In the genomic region with DNA sequence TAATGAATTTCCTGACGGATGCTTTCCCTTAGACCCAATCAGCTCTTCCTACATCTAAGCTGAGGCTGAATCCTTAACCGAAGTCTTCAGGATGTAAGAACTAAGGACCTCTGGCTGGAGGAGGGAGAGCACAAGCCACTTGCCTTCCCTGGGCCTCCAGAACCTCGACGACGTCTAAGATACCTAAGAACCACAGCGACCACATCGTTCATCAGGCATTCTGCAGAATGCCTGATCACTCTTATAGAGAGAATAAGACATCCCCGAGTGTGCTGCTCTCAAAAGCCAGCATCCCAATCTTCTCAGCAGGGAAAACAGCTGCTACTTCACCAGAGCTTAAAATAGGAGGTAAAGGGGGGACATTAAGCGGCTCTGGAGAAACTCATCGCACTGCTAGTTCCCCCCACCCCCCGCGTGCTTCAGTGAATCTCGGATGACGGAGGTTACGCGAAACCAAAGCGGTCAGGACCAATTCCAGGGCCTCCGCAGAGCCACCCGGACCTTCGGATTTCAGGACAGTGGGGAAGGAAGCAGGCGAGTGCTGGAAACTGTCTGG, we compare ENCODE assay signal across 8 mouse cellular contexts. TPM values are rescaled to one million over a fixed set of nuclear protein-coding genes. Genes with fewer than 3 reads are reported as not detected.
DNase-seq lines count a peak whose midpoint lies in the region; ATAC-seq lines count a peak whose summit lies in the region.

No protein-coding gene starts in this region.

- H3K4me3 ChIP-seq in brown adipose tissue, adult 24 weeks (ENCODE audit: insufficient read depth, low read depth, low read length), result peak overlapping the region; percentile 95
- peak overlapping the region; percentile 99 for H3K4me3 ChIP-seq in hindbrain, embryonic 14.5 days (replicated peaks; ENCODE audit: low read length)

- peak; percentile 8 for DNase-seq in cerebellum, adult 11 months
- no peak for DNase-seq in cerebellum, adult 11-12 months
- peak; percentile 40 for DNase-seq in left cerebral cortex, postnatal 4 days
- DNase-seq in left cerebral cortex, adult 18-20 months (ENCODE audit: low spot score in 2 of 2), result no peak
- DNase-seq in hindbrain, embryonic 14.5 days (ENCODE audit: low spot score), result peak; percentile 30
- no peak for DNase-seq in spleen, postnatal 14 days (ENCODE audit: low spot score in 2 of 2)

- peak overlapping the region; percentile 61 for H3K4me2 ChIP-seq in hindbrain, embryonic 14.5 days (replicated peaks)

- under 1% methylated on average over 21 of the region's 21 CpGs for WGBS in hindbrain, embryonic 14.5 days

- intact Hi-C loops in left cerebral cortex, postnatal 4 days (cut with DNase I), result no loop called here

- no peak for ATAC-seq in hindbrain, embryonic 14.5 days (ENCODE audit: low FRiP score)
- 0 out of 2 replicates have a peak, but pooled peaks have one; percentile 4 for ATAC-seq in megakaryocyte progenitor cell, adult 5-6 weeks (replicated peaks; ENCODE audit: poor library complexity)

- no peaks in the 10 kb centered on the region for H3K9me3 ChIP-seq in hindbrain, embryonic 14.5 days (ENCODE audit: control insufficient read depth, low read length)

- peak overlapping the region; percentile 84 for H3K27ac ChIP-seq in brown adipose tissue, adult 24 weeks (replicated peaks; ENCODE audit: low read depth, low read length)
- H3K27ac ChIP-seq in hindbrain, embryonic 14.5 days, result peak overlapping the region; percentile 94

- no peaks in the 10 kb centered on the region for H3K27me3 ChIP-seq in hindbrain, embryonic 14.5 days (ENCODE audit: control insufficient read depth, insufficient read depth, low read length)

- H3K9ac ChIP-seq in hindbrain, embryonic 14.5 days, result peak overlapping the region; percentile 90

- no peaks in the 10 kb centered on the region for H3K36me3 ChIP-seq in hindbrain, embryonic 14.5 days (replicated peaks; ENCODE audit: control insufficient read depth, insufficient read depth)

- H3K4me1 ChIP-seq in brown adipose tissue, adult 24 weeks (ENCODE audit: control insufficient read depth, insufficient read depth, insufficient read length, low read length), result peaks cover 8% of the 10 kb centered on the region
- peaks cover 17% of the 10 kb centered on the region for H3K4me1 ChIP-seq in hindbrain, embryonic 14.5 days (replicated peaks; ENCODE audit: control insufficient read depth, insufficient read depth, low read length)

RNA-seq across cellular contexts. Expression of gene Rwdd1, which starts 0.6 kb away (rescaled TPM):
- total RNA-seq in left cerebral cortex, postnatal 4 days (2021), result 100 to 1,000 TPM; 118 to 126 TPM
- 100 to 1,000 TPM in 1 of 2 experiments, 10 to 100 TPM in 1; 99.0 to 111 TPM for total RNA-seq in left cerebral cortex, adult 18-20 months (2021)
- polyA plus RNA-seq in brown adipose tissue, adult 24 weeks (2012; ENCODE audit: insufficient read depth, insufficient read length, missing spikeins), result 75.5 and 93.2 TPM in 2 replicates
- 131 and 136 TPM in 2 replicates for polyA plus RNA-seq in hindbrain, embryonic 14.5 days (2014; fragmentation: Nextera tagmentation; extraction: Ambion mirVana)
- total RNA-seq in megakaryocyte progenitor cell, adult 5-6 weeks (2015), result 188 and 197 TPM in 2 replicates
- total RNA-seq in megakaryocyte progenitor cell, adult 5-6 weeks (2017), result 166 and 213 TPM in 2 replicates

RNA-seq across cellular contexts. Expression of gene Trappc3l, which starts 18.6 kb away (rescaled TPM):
- total RNA-seq in left cerebral cortex, postnatal 4 days (2021), result under 1 TPM in 1 of 2 experiments, not detected in 1; 0.52 TPM
- under 1 TPM in 1 of 2 experiments, not detected in 1; 0.40 TPM for total RNA-seq in left cerebral cortex, adult 18-20 months (2021)
- polyA plus RNA-seq in brown adipose tissue, adult 24 weeks (2012; ENCODE audit: insufficient read depth, insufficient read length, missing spikeins), result not detected in 2 replicates
- polyA plus RNA-seq in hindbrain, embryonic 14.5 days (2014; fragmentation: Nextera tagmentation; extraction: Ambion mirVana), result not detected in 2 replicates
- not detected in 2 replicates for total RNA-seq in megakaryocyte progenitor cell, adult 5-6 weeks (2015)
- not detected in 2 replicates for total RNA-seq in megakaryocyte progenitor cell, adult 5-6 weeks (2017)

RNA-seq across cellular contexts. Expression of gene Calhm4, which starts 25.3 kb away (rescaled TPM):
- not detected for total RNA-seq in left cerebral cortex, postnatal 4 days (2021)
- total RNA-seq in left cerebral cortex, adult 18-20 months (2021), result not detected
- polyA plus RNA-seq in brown adipose tissue, adult 24 weeks (2012; ENCODE audit: insufficient read depth, insufficient read length, missing spikeins), result not detected in 2 replicates
- polyA plus RNA-seq in hindbrain, embryonic 14.5 days (2014; fragmentation: Nextera tagmentation; extraction: Ambion mirVana), result not detected in 2 replicates
- total RNA-seq in megakaryocyte progenitor cell, adult 5-6 weeks (2015), result not detected in 2 replicates
- not detected in 2 replicates for total RNA-seq in megakaryocyte progenitor cell, adult 5-6 weeks (2017)

Comparison
In these comparisons a context has a peak if more than half of its experiments do, and no peak if none do; other contexts are left out.
1. DNase-seq: peak in cerebellum, adult 11 months (single experiment), left cerebral cortex, postnatal 4 days (single experiment) and hindbrain, embryonic 14.5 days (single experiment); none in cerebellum, adult 11-12 months (single experiment), left cerebral cortex, adult 18-20 months (0 of 2) and spleen, postnatal 14 days (0 of 2).